Mouse (Mus musculus): Measurements from ENCODE around the gene Adamts15. TPM values are rescaled to one million over a fixed set of nuclear protein-coding genes. Genes with fewer than 3 reads are reported as not detected.

The Adamts15 gene
- total RNA-seq, 1 experiment = 2.0 TPM

DNA sequence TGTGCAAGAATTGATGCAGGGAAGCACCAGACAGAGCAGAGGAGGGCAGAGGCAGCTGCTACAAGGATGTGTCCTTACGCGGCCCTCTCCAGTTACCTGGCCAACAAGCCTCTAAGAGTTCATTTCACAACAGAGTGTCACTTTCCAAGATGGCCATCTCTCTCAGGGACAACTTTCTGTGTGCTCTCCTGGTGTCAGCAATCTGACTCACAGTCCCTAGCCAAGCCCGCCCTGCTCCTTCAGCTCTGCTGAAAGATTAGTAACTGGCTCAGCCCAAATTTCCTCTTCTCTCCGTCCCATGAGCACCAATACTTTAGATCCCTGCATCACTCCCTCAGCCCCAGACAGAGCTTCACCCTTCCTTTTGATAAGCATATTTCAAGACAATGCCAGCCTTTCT lies 72.3 kb downstream of the Adamts15 start:
- no peaks in the 10 kb centered on the region for H3K9me3 ChIP-seq (ENCODE audit: control insufficient read depth, insufficient read depth, low read depth, low read length)
- H3K36me3 ChIP-seq (ENCODE audit: control insufficient read depth, insufficient read depth, low read length, poor library complexity, severe bottlenecking) = no peaks in the 10 kb centered on the region
- no peak overlapping the region for H3K4me3 ChIP-seq (ENCODE audit: insufficient read depth in 1 of 2, low read depth in 1 of 2, low read length in 2 of 2, poor library complexity in 1 of 2, severe bottlenecking in 1 of 2)
- no peak overlapping the region for H3K27ac ChIP-seq (ENCODE audit: insufficient read depth, low read depth, low read length, poor library complexity, severe bottlenecking)
- no peaks in the 10 kb centered on the region for H3K4me1 ChIP-seq (ENCODE audit: control insufficient read depth in 2 of 2, insufficient read depth in 2 of 2, low read length in 2 of 2, poor library complexity in 1 of 2)
- no peak overlapping the region for H3K9ac ChIP-seq (ENCODE audit: insufficient read depth, low read depth, low read length, poor library complexity, severe bottlenecking)
- TF ChIP-seq HCFC1 (IDR thresholded peaks at IDR 0.05; ENCODE audit: borderline replicate concordance, insufficient read depth, low read length) (no peak), ZC3H11A (IDR thresholded peaks at IDR 0.05; ENCODE audit: borderline replicate concordance, low read depth, low read length) (no peak), ZNF384 (IDR thresholded peaks at IDR 0.05; ENCODE audit: low read depth, low read length) (no peak), MAFK (IDR thresholded peaks at IDR 0.05; ENCODE audit: insufficient read depth, low read depth, low read length) (no peak), CHD2 (IDR thresholded peaks at IDR 0.05; ENCODE audit: low read depth, low read length) (no peak)
- in situ Hi-C loops (cut with MboI; ENCODE audit: low sequenced_read_pairs in 2 of 2, unreplicated experiment in 2 of 2) = no loop called here
- no peak for DNase-seq (ENCODE audit: low read depth, low spot score)

DNA sequence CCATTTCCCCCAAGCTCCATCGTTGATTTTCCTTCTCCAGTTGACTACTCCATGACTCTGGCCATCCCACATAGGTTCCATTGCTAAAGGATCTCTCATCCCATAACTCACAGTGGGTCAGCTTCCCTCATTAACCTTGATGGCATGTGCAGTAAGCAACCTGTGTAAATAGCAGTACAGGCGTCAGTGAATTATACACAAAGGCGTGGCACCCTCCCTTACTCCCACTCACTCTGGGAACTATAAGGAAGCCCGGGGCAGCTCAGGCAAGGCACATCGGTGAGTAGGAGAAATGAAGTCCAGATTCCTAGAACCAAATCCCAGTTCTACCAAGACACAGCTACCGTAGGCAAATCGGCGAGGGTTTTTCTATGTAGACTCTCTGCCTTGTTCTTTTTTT lies 72.8 kb downstream of the Adamts15 start:
- Histone ChIP-seq H3K9ac (ENCODE audit: insufficient read depth, low read depth, low read length, poor library complexity, severe bottlenecking) (no peak overlapping the region), H3K36me3 (ENCODE audit: control insufficient read depth, insufficient read depth, low read length, poor library complexity, severe bottlenecking) (no peaks in the 10 kb centered on the region), H3K27ac (ENCODE audit: insufficient read depth, low read depth, low read length, poor library complexity, severe bottlenecking) (no peak overlapping the region), H3K4me1 (ENCODE audit: control insufficient read depth in 2 of 2, insufficient read depth in 2 of 2, low read length in 2 of 2, poor library complexity in 1 of 2) (no peaks in the 10 kb centered on the region), H3K4me3 (ENCODE audit: insufficient read depth in 1 of 2, low read depth in 1 of 2, low read length in 2 of 2, poor library complexity in 1 of 2, severe bottlenecking in 1 of 2) (no peak overlapping the region), H3K9me3 (ENCODE audit: control insufficient read depth, insufficient read depth, low read depth, low read length) (no peaks in the 10 kb centered on the region)
- in situ Hi-C loops (cut with MboI; ENCODE audit: low sequenced_read_pairs in 2 of 2, unreplicated experiment in 2 of 2) = no loop called here
- TF ChIP-seq CHD2 (IDR thresholded peaks at IDR 0.05; ENCODE audit: low read depth, low read length) (no peak), ZC3H11A (IDR thresholded peaks at IDR 0.05; ENCODE audit: borderline replicate concordance, low read depth, low read length) (no peak), MAFK (IDR thresholded peaks at IDR 0.05; ENCODE audit: insufficient read depth, low read depth, low read length) (no peak), ZNF384 (IDR thresholded peaks at IDR 0.05; ENCODE audit: low read depth, low read length) (no peak), HCFC1 (IDR thresholded peaks at IDR 0.05; ENCODE audit: borderline replicate concordance, insufficient read depth, low read length) (no peak)
- no peak for DNase-seq (ENCODE audit: low read depth, low spot score)

Other genes with a start within 250 kb of the Adamts15 start
- gene Adamts8, start 20.1 kb upstream of the Adamts15 start, total RNA-seq (2012; rRNA removed) = 5.4 and 5.9 TPM in 2 replicates
- 33.1 and 33.7 TPM in 2 replicates for gene Zbtb44, start 108.2 kb upstream of the Adamts15 start, total RNA-seq (2012; rRNA removed)
- 44.3 and 122 TPM in 2 replicates for gene St14, start 209.4 kb upstream of the Adamts15 start, total RNA-seq (2012; rRNA removed)

Data from ES-E14 (cell line).